Mouse (Mus musculus): ENCODE measurements at regions not wholly inside any gene's neighbourhood (a gene's known extent, or its start where the extent isn't known, plus 50 kb on each side); places are given as distances from the start of the nearest gene placed in this dataset.

DNA sequence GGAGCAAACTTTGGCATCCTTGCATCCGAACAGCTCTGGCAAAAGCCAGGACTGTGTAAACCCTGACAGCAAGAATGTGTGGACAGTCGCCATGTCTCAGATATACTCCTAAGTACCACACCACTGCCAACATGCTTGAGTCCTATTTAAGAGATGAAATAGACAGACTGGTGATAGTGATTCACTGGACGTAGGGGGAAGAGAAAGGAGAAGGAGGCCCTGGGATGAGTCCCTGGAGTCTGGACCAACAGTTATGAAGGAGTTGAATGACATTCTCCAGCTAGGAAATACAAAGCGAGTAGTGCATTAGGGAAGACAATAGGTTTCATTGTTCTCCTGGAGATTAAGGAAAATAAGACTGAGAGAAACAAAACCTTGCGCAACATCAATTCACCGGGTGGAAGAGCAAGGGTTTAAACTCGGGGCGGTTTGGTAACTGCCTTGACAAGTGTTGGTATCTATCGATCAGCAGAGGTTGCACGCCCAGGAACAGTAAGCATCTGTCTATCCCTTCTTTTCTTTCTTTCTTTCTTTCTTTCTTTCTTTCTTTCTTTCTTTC is 54.3 kb upstream of the Nrbf2 start:
- no peaks in the 10 kb centered on the region for H3K4me1 ChIP-seq (ENCODE audit: control insufficient read depth in 1 of 2, insufficient read depth in 2 of 2, low read length in 2 of 2)
- H3K27me3 ChIP-seq (ENCODE audit: control insufficient read depth in 1 of 2, insufficient read depth in 2 of 2, low read length in 2 of 2): no peaks in the 10 kb centered on the region
- H3K27ac ChIP-seq (ENCODE audit: control insufficient read depth, low read depth, low read length): no peak overlapping the region
- no peak overlapping the region for H3K9ac ChIP-seq (ENCODE audit: control insufficient read depth, low read depth, low read length, poor library complexity, severe bottlenecking)
- no peaks in the 10 kb centered on the region for H3K79me2 ChIP-seq (ENCODE audit: control insufficient read depth, insufficient read depth, low read length, poor library complexity)
- H3K4me3 ChIP-seq (ENCODE audit: control insufficient read depth in 1 of 2, insufficient read depth in 1 of 2, low read depth in 2 of 2, low read length in 2 of 2): no peak overlapping the region
- TF ChIP-seq MXI1 (IDR thresholded peaks at IDR 0.05; ENCODE audit: low read depth, low read length): no peak
- no peak for TF ChIP-seq NELFE (IDR thresholded peaks at IDR 0.05; ENCODE audit: low read depth, low read length)
- TF ChIP-seq ZNF384 (IDR thresholded peaks at IDR 0.05; ENCODE audit: low read depth, low read length): no peak
- no peak for TF ChIP-seq BHLHE40 (IDR thresholded peaks at IDR 0.05; ENCODE audit: borderline replicate concordance, low read depth, low read length)
- no peak for TF ChIP-seq SMC3 (IDR thresholded peaks at IDR 0.05; ENCODE audit: low read depth, low read length)
- no peak for TF ChIP-seq ZC3H11A (IDR thresholded peaks at IDR 0.05; ENCODE audit: low read depth, low read length)
- no peak for TF ChIP-seq USF1 (IDR thresholded peaks at IDR 0.05; ENCODE audit: low read depth, low read length)
- no peak for TF ChIP-seq RCOR1 (IDR thresholded peaks at IDR 0.05; ENCODE audit: low read depth, low read length)
- TF ChIP-seq TCF12 (IDR thresholded peaks at IDR 0.05; ENCODE audit: low read depth, low read length): no peak
- no peak for TF ChIP-seq GATA1 (IDR thresholded peaks at IDR 0.05; ENCODE audit: low read depth, low read length)
- no peak for TF ChIP-seq JUND (IDR thresholded peaks at IDR 0.05; ENCODE audit: low read depth, low read length)
- TF ChIP-seq CHD1 (IDR thresholded peaks at IDR 0.05; ENCODE audit: low read depth, low read length): no peak
- TF ChIP-seq SIN3A (IDR thresholded peaks at IDR 0.05; ENCODE audit: low read length): no peak
- TF ChIP-seq ETS1 (IDR thresholded peaks at IDR 0.05; ENCODE audit: low read depth, low read length): no peak
- no peak for TF ChIP-seq MYC (IDR thresholded peaks at IDR 0.05; ENCODE audit: low read depth, low read length)
- TF ChIP-seq POLR2AphosphoS2 (IDR thresholded peaks at IDR 0.05; ENCODE audit: low read length): no peak
- TF ChIP-seq EP300 (IDR thresholded peaks at IDR 0.05; ENCODE audit: low read depth in 1 of 2, low read length in 2 of 2): no peak
- no peak for TF ChIP-seq MYB (IDR thresholded peaks at IDR 0.05; ENCODE audit: low read depth, low read length)
- no peaks in the 10 kb centered on the region for H3K9me3 ChIP-seq (replicated peaks; ENCODE audit: insufficient read depth, low read length)
- H3K36me3 ChIP-seq (ENCODE audit: control insufficient read depth in 1 of 2, insufficient read depth in 2 of 2, low read length in 2 of 2): peaks cover 0 to 3% of the 10 kb centered on the region in 2 experiments; a peak in 1 of 4 replicates
- no peak for DNase-seq (ENCODE audit: low read depth, low spot score)

DNA sequence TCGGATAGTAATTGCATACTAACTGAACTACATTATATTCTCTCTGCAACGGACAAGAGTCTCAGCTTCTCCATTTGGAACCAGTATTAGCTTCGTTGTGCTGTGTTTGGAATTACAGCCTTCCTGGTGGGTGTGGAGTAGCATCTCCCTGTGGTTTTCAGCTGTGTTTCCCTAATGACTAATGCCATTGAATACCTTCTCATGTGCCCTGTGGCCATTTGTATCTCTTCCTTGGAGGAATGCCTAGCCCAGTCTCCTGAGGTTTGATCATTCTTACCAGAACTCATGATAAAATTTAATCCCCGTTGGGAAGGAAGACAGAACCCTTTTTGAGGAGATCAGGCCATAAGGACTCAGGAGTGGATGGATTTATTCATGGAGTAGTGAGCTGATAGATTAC is 59.6 kb upstream of the Nrbf2 start:
- no peaks in the 10 kb centered on the region for H3K9me3 ChIP-seq (replicated peaks; ENCODE audit: insufficient read depth, low read length)
- H3K9ac ChIP-seq (ENCODE audit: control insufficient read depth, low read depth, low read length, poor library complexity, severe bottlenecking): no peak overlapping the region
- H3K27me3 ChIP-seq (ENCODE audit: control insufficient read depth in 1 of 2, insufficient read depth in 2 of 2, low read length in 2 of 2): no peaks in the 10 kb centered on the region
- TF ChIP-seq ZNF384 (IDR thresholded peaks at IDR 0.05; ENCODE audit: low read depth, low read length) (no peak), SIN3A (IDR thresholded peaks at IDR 0.05; ENCODE audit: low read length) (no peak), GATA1 (IDR thresholded peaks at IDR 0.05; ENCODE audit: low read depth, low read length) (no peak), ZKSCAN1 (IDR thresholded peaks at IDR 0.05; ENCODE audit: low read depth, low read length) (no peak), MEF2A (IDR thresholded peaks at IDR 0.05; ENCODE audit: extremely low read depth, insufficient replicate concordance, low read depth, low read length, poor library complexity, severe bottlenecking) (no peak), HCFC1 (IDR thresholded peaks at IDR 0.05; ENCODE audit: low read depth, low read length) (no peak), POLR2AphosphoS5 (IDR thresholded peaks at IDR 0.05; ENCODE audit: borderline replicate concordance, low read depth, low read length) (no peak), RAD21 (IDR thresholded peaks at IDR 0.05; ENCODE audit: low read depth, low read length) (no peak), ZC3H11A (IDR thresholded peaks at IDR 0.05; ENCODE audit: low read depth, low read length) (no peak)
- no peak overlapping the region for H3K4me3 ChIP-seq (ENCODE audit: control insufficient read depth in 1 of 2, insufficient read depth in 1 of 2, low read depth in 2 of 2, low read length in 2 of 2)
- no peak for DNase-seq (ENCODE audit: low read depth, low spot score)
- H3K36me3 ChIP-seq (ENCODE audit: control insufficient read depth in 1 of 2, insufficient read depth in 2 of 2, low read length in 2 of 2): peaks cover 0 to 5% of the 10 kb centered on the region in 2 experiments; a peak in 1 of 4 replicates
- no peaks in the 10 kb centered on the region for H3K79me2 ChIP-seq (ENCODE audit: control insufficient read depth, insufficient read depth, low read length, poor library complexity)
- H3K4me1 ChIP-seq (ENCODE audit: control insufficient read depth in 1 of 2, insufficient read depth in 2 of 2, low read length in 2 of 2): no peaks in the 10 kb centered on the region; a peak in 1 of 4 replicates
- no peak overlapping the region for H3K27ac ChIP-seq (ENCODE audit: control insufficient read depth, low read depth, low read length)
